Mouse (Mus musculus): Measurements from ENCODE around the gene Usp9y.

GRCm38 (mm10) chrY:1285735-1286134 lies 173.8 kb downstream of the Usp9y start:
- TF ChIP-seq POLR2A (IDR thresholded peaks at IDR 0.05; ENCODE audit: low read depth, low read length) (no peak), CTCF (conservative IDR thresholded peaks at IDR 0.05; ENCODE audit: insufficient read depth, insufficient read length, low read depth, low read length) (no peak)
